Mouse (Mus musculus) neural tube, embryonic 11.5 days (tissue): ENCODE results near the gene Fnip2. TPM values are rescaled to one million over a fixed set of nuclear protein-coding genes. Genes with fewer than 3 reads are reported as not detected.
"Not testable (repeated sequence)": the region's sequence is repeated elsewhere in the genome, so short reads cannot be mapped to it uniquely, and the experiment has no call there.

Source experiments
- ATAC-seq: fragments of 200-750 bp; cut with Nextera tagmentation; 2 replicates; pipeline ENCODE4 v1.8.0; 2017; ENCODE audit warnings: moderate number of reproducible peaks, mild to moderate bottlenecking, moderate TSS enrichment, moderate library complexity; ENCODE audit not compliant: insufficient read depth, low FRiP score, low TSS enrichment
- DNase-seq: peaks from one replicate; pipeline ENCODE4 v3.0.0-alpha.2; 2015; ENCODE audit warnings: low spot score
- H3K27ac ChIP-seq: fragments of 300-500 bp; sonication (generic); 2 replicates; pipeline ENCODE4 v1.5.1; 2014; ENCODE audit warnings: low read depth, mild to moderate bottlenecking, low read length
- H3K27me3 ChIP-seq: fragments of 300-500 bp; sonication (generic); 2 replicates; pipeline ENCODE4 v1.6.1; 2014; ENCODE audit warnings: mild to moderate bottlenecking, low read length, mixed read lengths; ENCODE audit not compliant: control insufficient read depth, insufficient read depth
- H3K36me3 ChIP-seq: fragments of 300-500 bp; sonication (generic); 2 replicates; pipeline ENCODE4 v1.6.1; 2014; ENCODE audit warnings: mild to moderate bottlenecking, low read length, moderate library complexity, mixed read lengths; ENCODE audit not compliant: control insufficient read depth, insufficient read depth
- H3K4me1 ChIP-seq: fragments of 300-500 bp; sonication (generic); 2 replicates; pipeline ENCODE4 v1.6.1; 2014; ENCODE audit warnings: low read length, mixed read lengths; ENCODE audit not compliant: control insufficient read depth, insufficient read depth
- H3K4me2 ChIP-seq: fragments of 300-500 bp; sonication (generic); 2 replicates; pipeline ENCODE4 v1.6.1; 2014; ENCODE audit warnings: low read depth, mild to moderate bottlenecking, moderate library complexity
- H3K4me3 ChIP-seq: fragments of 300-500 bp; sonication (generic); 2 replicates; pipeline ENCODE4 v1.5.1; 2014; ENCODE audit warnings: low read depth, low read length
- H3K9ac ChIP-seq: fragments of 300-500 bp; sonication (generic); 2 replicates; pipeline ENCODE4 v1.6.1; 2014; ENCODE audit warnings: mild to moderate bottlenecking, low read length
- H3K9me3 ChIP-seq: fragments of 300-500 bp; sonication (generic); 2 replicates; pipeline ENCODE4 v1.6.1; 2016; ENCODE audit warnings: low read length; ENCODE audit not compliant: control insufficient read depth
- WGBS: fragments of 180-500 bp; shearing (Covaris S2); extraction: QIAGEN DNeasy Blood & Tissue Kit; methylation state at CpG from one replicate; pipeline ENCODE4 v1.1.7; 2014; 5-methylcytosine and 5-hydroxymethylcytosine counted together
- polyA plus RNA-seq: library from polyadenylated mRNA; unstranded; fragments of >200 nt; fragmentation: Nextera tagmentation; extraction: Ambion mirVana; gene quantifications from 2 replicates; pipeline ENCODE4 v1.2.1, GENCODE M21; 2014

Gene Fnip2
- polyA plus RNA-seq, 1 experiment from 2014 or later: 7.2 TPM

GRCm38 (mm10) chr3:79449361-79449760 is 118.2 kb downstream of the Fnip2 start:
- H3K4me3 ChIP-seq: no peak overlapping the region
- H3K4me2 ChIP-seq: no peak overlapping the region
- no peak overlapping the region for H3K9ac ChIP-seq
- DNase-seq (no peak), ATAC-seq (no peak)
- no peaks in the 10 kb centered on the region for H3K9me3 ChIP-seq
- 62% methylated on average over 7 of the region's 7 CpGs for WGBS
- no peaks in the 10 kb centered on the region for H3K36me3 ChIP-seq
- no peak overlapping the region for H3K27ac ChIP-seq
- H3K27me3 ChIP-seq: no peaks in the 10 kb centered on the region
- no peaks in the 10 kb centered on the region for H3K4me1 ChIP-seq

- 89% methylated on average over 5 of the region's 5 CpGs for WGBS
- DNase-seq: no peak
Observed at GRCm38 (mm10) chr3:79448421-79448820, 119.2 kb downstream of the Fnip2 start.

DNA sequence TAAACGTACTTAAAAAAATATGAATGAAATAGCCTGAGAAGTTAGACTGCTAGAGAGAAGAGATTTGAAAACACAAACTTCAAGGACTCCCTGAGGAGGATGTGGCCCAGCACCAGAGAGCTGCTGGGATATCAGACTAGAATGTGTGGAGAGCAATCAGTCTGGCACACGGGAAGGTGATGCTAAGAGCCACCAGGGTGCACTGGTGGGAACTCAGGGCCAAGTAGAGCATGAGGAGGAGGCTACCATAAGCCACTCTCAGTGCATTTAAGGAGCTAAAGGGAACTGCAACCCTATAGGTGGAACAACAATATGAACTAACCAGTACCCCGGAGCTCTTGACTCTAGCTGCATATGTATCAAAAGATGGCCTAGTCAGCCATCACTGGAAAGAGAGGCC is 120.9 kb downstream of the Fnip2 start:
- 73% methylated on average over 3 of the region's 3 CpGs for WGBS
- not testable (repeated sequence) for H3K27me3 ChIP-seq, H3K9me3 ChIP-seq, H3K4me3 ChIP-seq, H3K9ac ChIP-seq, H3K4me1 ChIP-seq, H3K27ac ChIP-seq, H3K36me3 ChIP-seq, DNase-seq, ATAC-seq, H3K4me2 ChIP-seq

More at GRCm38 (mm10) chr3:79448421-79448820, 119.2 kb downstream of the Fnip2 start:
- no peak overlapping the region for H3K27ac ChIP-seq
- no peak overlapping the region for H3K9ac ChIP-seq
- no peak overlapping the region for H3K4me2 ChIP-seq
- ATAC-seq: no peak
- H3K9me3 ChIP-seq: no peaks in the 10 kb centered on the region
- no peaks in the 10 kb centered on the region for H3K27me3 ChIP-seq
- no peaks in the 10 kb centered on the region for H3K36me3 ChIP-seq
- H3K4me1 ChIP-seq: no peaks in the 10 kb centered on the region
- no peak overlapping the region for H3K4me3 ChIP-seq

DNA sequence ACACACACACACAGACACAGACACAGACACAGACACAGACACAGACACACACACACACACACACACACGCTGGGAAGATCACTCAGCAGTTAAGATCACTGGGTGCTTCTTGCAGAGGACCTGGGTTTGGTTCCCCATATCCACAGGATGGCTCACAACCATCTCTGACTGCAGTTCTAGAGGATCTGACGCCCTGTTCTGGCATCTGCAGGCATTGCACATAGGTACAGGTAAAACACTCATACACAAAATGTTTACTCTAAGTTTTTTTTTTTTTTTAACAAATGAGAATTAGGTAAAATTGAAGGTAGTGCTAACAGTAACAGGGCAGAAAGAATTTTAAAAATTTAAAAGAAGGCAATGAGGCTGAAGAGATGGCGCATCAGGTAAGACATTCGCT is 121.5 kb downstream of the Fnip2 start:
- 90% methylated on average over 4 of the region's 4 CpGs for WGBS

GRCm38 (mm10) chr3:79445041-79445440 is 122.6 kb downstream of the Fnip2 start:
- no peak for DNase-seq
- no peak for ATAC-seq
- no peak overlapping the region for H3K27ac ChIP-seq
- H3K27me3 ChIP-seq: no peaks in the 10 kb centered on the region
- no peaks in the 10 kb centered on the region for H3K4me1 ChIP-seq
- no peak overlapping the region for H3K4me3 ChIP-seq
- no peak overlapping the region for H3K4me2 ChIP-seq
- no peak overlapping the region for H3K9ac ChIP-seq
- no peaks in the 10 kb centered on the region for H3K9me3 ChIP-seq
- WGBS: 83% methylated on average over 8 of the region's 8 CpGs
- no peaks in the 10 kb centered on the region for H3K36me3 ChIP-seq

More for the DNA sequence above, 121.5 kb downstream of the Fnip2 start:
- no peak overlapping the region for H3K9ac ChIP-seq
- no peak overlapping the region for H3K27ac ChIP-seq
- H3K4me2 ChIP-seq: no peak overlapping the region
- H3K4me3 ChIP-seq: no peak overlapping the region
- DNase-seq (no peak), ATAC-seq (no peak)
- H3K36me3 ChIP-seq: no peaks in the 10 kb centered on the region
- no peaks in the 10 kb centered on the region for H3K27me3 ChIP-seq
- no peaks in the 10 kb centered on the region for H3K4me1 ChIP-seq
- H3K9me3 ChIP-seq: no peaks in the 10 kb centered on the region

DNA sequence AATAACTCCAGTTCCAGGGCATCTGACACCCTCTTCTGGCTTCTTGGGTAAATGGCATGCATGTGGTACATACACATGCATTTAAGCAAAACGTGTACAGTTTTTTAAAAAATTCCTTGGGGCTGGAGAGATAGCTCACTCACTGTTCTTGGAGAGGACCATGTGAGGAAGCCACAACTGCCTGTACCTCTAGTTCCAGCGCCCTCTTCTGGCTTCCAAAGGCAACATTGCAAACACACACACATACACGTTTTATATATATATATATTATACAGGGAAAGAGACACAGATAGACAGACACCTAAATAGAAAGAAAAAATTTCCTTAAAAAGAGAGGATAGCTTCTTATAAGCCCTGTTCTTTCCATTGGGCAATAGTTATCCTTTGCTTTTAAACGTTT is 123.7 kb downstream of the Fnip2 start:
- Histone ChIP-seq H3K27me3 (no peaks in the 10 kb centered on the region), H3K36me3 (no peaks in the 10 kb centered on the region), H3K27ac (no peak overlapping the region), H3K9ac (no peak overlapping the region), H3K4me1 (no peaks in the 10 kb centered on the region), H3K9me3 (no peaks in the 10 kb centered on the region), H3K4me2 (no peak overlapping the region), H3K4me3 (no peak overlapping the region)
- WGBS: 60% methylated on average over 4 of the region's 4 CpGs
- no peak for ATAC-seq
- DNase-seq: no peak

- WGBS: 75% methylated on average over 12 of the region's 12 CpGs
- Histone ChIP-seq H3K27me3 (no peaks in the 10 kb centered on the region), H3K4me1 (no peaks in the 10 kb centered on the region), H3K36me3 (no peaks in the 10 kb centered on the region), H3K9me3 (no peaks in the 10 kb centered on the region), H3K4me3 (no peak overlapping the region), H3K4me2 (no peak overlapping the region), H3K9ac (no peak overlapping the region), H3K27ac (no peak overlapping the region)
- no peak for ATAC-seq
- DNase-seq: no peak
Observed at GRCm38 (mm10) chr3:79440976-79441491, 126.6 kb downstream of the Fnip2 start.

GRCm38 (mm10) chr3:79438276-79438675 is 129.3 kb downstream of the Fnip2 start:
- no peak for ATAC-seq
- no peak overlapping the region for H3K27ac ChIP-seq
- no peak overlapping the region for H3K4me2 ChIP-seq
- H3K9ac ChIP-seq: no peak overlapping the region
- H3K4me1 ChIP-seq: no peaks in the 10 kb centered on the region
- no peak overlapping the region for H3K4me3 ChIP-seq
- 99% methylated on average over 3 of the region's 3 CpGs for WGBS
- no peaks in the 10 kb centered on the region for H3K36me3 ChIP-seq
- no peaks in the 10 kb centered on the region for H3K27me3 ChIP-seq
- no peaks in the 10 kb centered on the region for H3K9me3 ChIP-seq
- no peak for DNase-seq

- Histone ChIP-seq H3K4me1 (no peaks in the 10 kb centered on the region), H3K36me3 (no peaks in the 10 kb centered on the region), H3K9me3 (no peaks in the 10 kb centered on the region), H3K4me2 (no peak overlapping the region), H3K27ac (no peak overlapping the region), H3K4me3 (no peak overlapping the region), H3K27me3 (no peaks in the 10 kb centered on the region), H3K9ac (no peak overlapping the region)
- ATAC-seq (no peak), DNase-seq (no peak)
- 92% methylated on average over 7 of the region's 7 CpGs for WGBS
Observed at GRCm38 (mm10) chr3:79436186-79436585, 131.4 kb downstream of the Fnip2 start.
